Mouse (Mus musculus): ENCODE data around the gene Defb48. TPM values are rescaled to one million over a fixed set of nuclear protein-coding genes. Genes with fewer than 3 reads are reported as not detected.

Gene Defb48
- polyA plus RNA-seq, 1 experiment from 2014 or later: not detected

Other genes starting within 250 kb of the Defb48 start
- gene Ints6, start 223.3 kb downstream of the Defb48 start, polyA plus RNA-seq (2015; fragmentation: Nextera tagmentation; extraction: Ambion mirVana): 18.5 and 22.8 TPM in 2 replicates
- 6.2 and 6.3 TPM in 2 replicates for gene Wdfy2, start 146.8 kb downstream of the Defb48 start, polyA plus RNA-seq (2015; fragmentation: Nextera tagmentation; extraction: Ambion mirVana)
- gene Defb47, start 13.6 kb upstream of the Defb48 start, polyA plus RNA-seq (2015; fragmentation: Nextera tagmentation; extraction: Ambion mirVana): not detected in 2 replicates
- not detected in 2 replicates for gene Defb43, start 27.3 kb upstream of the Defb48 start, polyA plus RNA-seq (2015; fragmentation: Nextera tagmentation; extraction: Ambion mirVana)
- gene Defb42, start 62.5 kb upstream of the Defb48 start, polyA plus RNA-seq (2015; fragmentation: Nextera tagmentation; extraction: Ambion mirVana): 0.30 and 0.33 TPM in 2 replicates
- not detected in 2 replicates for gene Defb30, start 65.5 kb upstream of the Defb48 start, polyA plus RNA-seq (2015; fragmentation: Nextera tagmentation; extraction: Ambion mirVana)